Mouse (Mus musculus) embryo, embryonic 10 days (tissue): ENCODE results near the gene Btbd11.

Source experiments
- DNase-seq: peaks from one replicate; pipeline ENCODE4 v3.0.0-alpha.2; 2015; ENCODE audit warnings: low spot score

Gene Btbd11

GRCm38 (mm10) chr10:85420851-85421628 lies 34.4 kb downstream of the Btbd11 start:
- DNase-seq = peak; percentile 22

- no peak for DNase-seq
Observed at GRCm38 (mm10) chr10:85421629-85422012, 35.0 kb downstream of the Btbd11 start.

GRCm38 (mm10) chr10:85425756-85426155 lies 39.1 kb downstream of the Btbd11 start:
- DNase-seq = no peak

GRCm38 (mm10) chr10:85437217-85437616 lies 50.6 kb downstream of the Btbd11 start:
- no peak for DNase-seq

GRCm38 (mm10) chr10:85443371-85443770 lies 56.8 kb downstream of the Btbd11 start:
- DNase-seq = no peak

- DNase-seq = no peak
Observed at GRCm38 (mm10) chr10:85445891-85446290, 59.3 kb downstream of the Btbd11 start.

- DNase-seq = no peak
Observed at GRCm38 (mm10) chr10:85446700-85447099, 60.1 kb downstream of the Btbd11 start.

GRCm38 (mm10) chr10:85447869-85448268 lies 61.3 kb downstream of the Btbd11 start:
- no peak for DNase-seq

- peak; percentile 21 for DNase-seq
Observed at GRCm38 (mm10) chr10:85451629-85452368, 65.2 kb downstream of the Btbd11 start.

GRCm38 (mm10) chr10:85453221-85453775 lies 66.7 kb downstream of the Btbd11 start:
- no peak for DNase-seq

GRCm38 (mm10) chr10:85455985-85456384 lies 69.4 kb downstream of the Btbd11 start:
- peak; percentile 19 for DNase-seq

- peak; percentile 67 for DNase-seq
Observed at GRCm38 (mm10) chr10:85458744-85459344, 72.2 kb downstream of the Btbd11 start.

- no peak for DNase-seq
Observed at GRCm38 (mm10) chr10:85460736-85461135, 74.1 kb downstream of the Btbd11 start.

GRCm38 (mm10) chr10:85464152-85464551 lies 77.5 kb downstream of the Btbd11 start:
- peak; percentile 11 for DNase-seq

GRCm38 (mm10) chr10:85465516-85466408 lies 79.1 kb downstream of the Btbd11 start:
- no peak for DNase-seq

GRCm38 (mm10) chr10:85466409-85466761 lies 79.8 kb downstream of the Btbd11 start:
- no peak for DNase-seq

GRCm38 (mm10) chr10:85467393-85467792 lies 80.8 kb downstream of the Btbd11 start:
- DNase-seq = no peak

- no peak for DNase-seq
Observed at GRCm38 (mm10) chr10:85468527-85468926, 81.9 kb downstream of the Btbd11 start.

- DNase-seq = no peak
Observed at GRCm38 (mm10) chr10:85469341-85469740, 82.7 kb downstream of the Btbd11 start.

- no peak for DNase-seq
Observed at GRCm38 (mm10) chr10:85473265-85473664, 86.7 kb downstream of the Btbd11 start.

GRCm38 (mm10) chr10:85473871-85474270 lies 87.3 kb downstream of the Btbd11 start:
- no peak for DNase-seq
